Mouse (Mus musculus) megakaryocyte, embryonic 14.5 days (primary cell): ENCODE results near the gene Polr2j.

Experiments used
- FLI1 ChIP-seq: IDR thresholded peaks from 2 replicates; pipeline ENCODE4 v1.6.1; 2012; ENCODE audit warnings: low read length, inconsistent platforms, mixed read lengths
- GATA1 ChIP-seq: IDR thresholded peaks from 3 replicates; pipeline ENCODE4 v1.6.1; 2012; ENCODE audit warnings: mixed read lengths, low read length, inconsistent platforms, borderline replicate concordance

DNA sequence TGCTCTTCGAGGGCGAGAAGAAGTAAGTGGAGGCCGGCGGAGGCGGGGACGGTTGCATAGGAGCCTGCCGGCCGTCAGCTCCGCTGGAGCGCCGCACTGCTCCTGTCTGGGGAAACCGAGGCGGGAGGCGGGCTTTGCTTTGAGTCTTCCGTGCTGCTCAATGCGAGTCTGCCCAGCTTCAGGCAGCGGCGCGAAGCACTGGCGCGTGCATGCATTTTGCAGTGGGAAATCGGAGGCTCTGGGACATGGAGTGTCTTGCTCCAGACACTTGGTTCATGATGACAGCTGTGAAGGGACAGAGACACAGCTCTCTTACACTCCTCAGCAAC lies 317 bp downstream of the Polr2j start:
- TF ChIP-seq FLI1 (no peak), GATA1 (no peak)
